Mouse (Mus musculus) lung, postnatal 0 days (tissue): Measurements from ENCODE around the gene Llph. TPM values are rescaled to one million over a fixed set of nuclear protein-coding genes. Genes with fewer than 3 reads are reported as not detected.

Source experiments
- ATAC-seq: fragments of 200-750 bp; cut with Nextera tagmentation; 2 replicates; pipeline ENCODE4 v1.8.0; 2017; ENCODE audit warnings: moderate library complexity
- DNase-seq: peaks from one replicate; pipeline ENCODE4 v3.0.0-alpha.2; 2016; ENCODE audit warnings: low spot score
- H3K27ac ChIP-seq: fragments of 300-500 bp; sonication (generic); 2 replicates; pipeline ENCODE4 v1.5.1; 2014; ENCODE audit warnings: antibody characterized with exemption, mild to moderate bottlenecking, low read length, mixed read lengths
- H3K27me3 ChIP-seq: fragments of 300-500 bp; sonication (generic); replicated peaks from 2 replicates; pipeline ENCODE4 v1.6.1; 2014; ENCODE audit warnings: low read length, mixed read lengths; ENCODE audit not compliant: insufficient read depth
- H3K36me3 ChIP-seq: fragments of 300-500 bp; sonication (generic); 2 replicates; pipeline ENCODE4 v1.6.1; 2014; ENCODE audit warnings: low read length, mixed read lengths; ENCODE audit not compliant: insufficient read depth
- H3K4me1 ChIP-seq: fragments of 300-500 bp; sonication (generic); 2 replicates; pipeline ENCODE4 v1.6.1; 2014; ENCODE audit warnings: antibody characterized with exemption, low read depth, low read length, mixed read lengths; ENCODE audit not compliant: insufficient read depth
- H3K4me2 ChIP-seq: fragments of 300-500 bp; sonication (generic); replicated peaks from 2 replicates; pipeline ENCODE4 v1.6.1; 2014; ENCODE audit warnings: low read depth, mild to moderate bottlenecking, low read length, moderate library complexity, mixed read lengths
- H3K4me3 ChIP-seq: fragments of 300-500 bp; sonication (generic); 2 replicates; pipeline ENCODE4 v1.5.1; 2014; ENCODE audit warnings: low read depth, low read length
- H3K9ac ChIP-seq: fragments of 300-500 bp; sonication (generic); replicated peaks from 2 replicates; pipeline ENCODE4 v1.6.1; 2014; ENCODE audit warnings: low read depth, mild to moderate bottlenecking
- H3K9me3 ChIP-seq: fragments of 300-500 bp; sonication (generic); 2 replicates; pipeline ENCODE4 v1.6.1; 2016; ENCODE audit warnings: low read length, mixed read lengths
- CTCF ChIP-seq: IDR thresholded peaks from 2 replicates; pipeline ENCODE4 v1.5.1; 2016; ENCODE audit warnings: antibody characterized with exemption, mild to moderate bottlenecking
- EP300 ChIP-seq: IDR thresholded peaks from 2 replicates; pipeline ENCODE4 v1.6.1; 2016; ENCODE audit warnings: antibody characterized with exemption, mild to moderate bottlenecking, control low read depth
- WGBS: fragments of 180-500 bp; shearing (Covaris S2); extraction: QIAGEN DNeasy Blood & Tissue Kit; methylation state at CpG from one replicate; pipeline ENCODE4 v1.1.7; 2014; 5-methylcytosine and 5-hydroxymethylcytosine counted together
- polyA plus RNA-seq: library from polyadenylated mRNA; unstranded; fragments of >200 nt; fragmentation: Nextera tagmentation; extraction: Ambion mirVana; gene quantifications from 2 replicates; pipeline ENCODE4 v1.2.1, GENCODE M21; 2015

Llph gene
- polyA plus RNA-seq: 33.4 and 35.7 TPM in 2 replicates

DNA sequence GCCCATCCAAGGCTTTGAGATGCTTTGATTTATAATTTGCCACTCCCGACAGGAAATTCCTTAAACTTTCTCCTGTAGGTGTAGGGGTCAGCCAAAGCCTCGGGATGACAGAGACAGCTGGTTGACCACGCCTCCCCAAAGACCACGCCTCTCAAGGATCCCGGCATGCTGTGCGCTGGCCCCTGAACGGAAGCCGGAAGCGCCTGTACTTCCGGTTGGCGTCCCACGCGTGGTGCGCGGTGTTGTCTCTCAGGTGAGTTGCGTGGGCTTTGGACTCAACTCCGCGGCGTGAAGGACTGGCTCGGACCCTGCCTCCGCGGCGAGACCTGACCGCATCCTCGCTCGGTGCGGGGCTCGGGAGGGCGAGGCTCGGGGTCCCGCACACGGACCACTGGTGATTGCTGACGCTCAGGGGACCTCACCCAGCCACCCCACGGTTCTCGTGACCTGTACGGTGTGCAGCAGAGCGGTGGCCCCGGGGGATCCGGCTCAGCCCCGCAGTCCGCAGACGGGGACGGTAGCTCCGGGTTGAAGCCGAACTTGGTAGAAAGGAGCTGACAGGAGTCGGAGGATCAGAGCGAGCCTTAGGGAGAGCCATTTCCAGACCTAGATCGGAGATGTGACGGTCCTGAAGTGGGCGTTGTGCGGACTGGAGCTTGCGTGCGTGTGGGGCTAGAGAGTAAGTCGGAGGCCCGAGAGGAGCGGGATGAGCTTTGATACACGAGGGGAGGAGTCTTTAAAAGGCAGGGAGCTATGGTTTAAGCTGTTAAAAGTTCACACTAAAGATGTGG, at the start of gene Llph:
Llph (plus strand) TSS at position 200 of the 791 bp plus-strand sequence.
- Histone ChIP-seq H3K27ac (peak within 1 kb of the TSS; percentile 76), H3K9me3 (no peaks in the 10 kb centered on the region), H3K27me3 (no peaks in the 10 kb centered on the region), H3K36me3 (0 out of 2 replicates have a peak, but pooled peaks cover 6% of the 10 kb centered on the region), H3K4me2 (peak within 1 kb of the TSS; percentile 91), H3K4me3 (peak within 1 kb of the TSS; percentile 98), H3K9ac (peak within 1 kb of the TSS; percentile 68), H3K4me1 (no peaks in the 10 kb centered on the region)
- WGBS: under 1% methylated on average over 57 of the region's 57 CpGs
- DNase-seq (peak; percentile 90), ATAC-seq (peak; percentile 97)
- TF ChIP-seq CTCF: no peak
- TF ChIP-seq EP300: no peak

DNA sequence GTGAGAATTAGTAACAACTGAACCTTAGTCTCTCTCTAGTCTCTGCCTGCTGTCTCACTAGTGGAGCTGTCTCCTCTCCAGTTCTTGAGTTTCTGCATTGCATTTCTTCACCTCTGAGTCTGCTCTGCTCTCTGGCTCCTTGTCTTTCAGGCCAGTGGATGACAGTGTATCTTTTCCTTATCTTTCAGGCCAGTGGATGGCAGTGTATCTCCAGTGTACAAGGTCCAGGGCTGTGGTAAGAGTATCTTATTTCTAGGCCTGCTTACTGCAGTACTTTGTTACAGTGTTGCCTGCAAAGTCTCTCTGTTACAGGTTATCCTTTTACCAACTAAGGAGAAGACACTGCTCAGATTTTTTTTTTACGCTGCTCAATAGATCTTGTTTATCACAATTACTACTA, 44.0 kb upstream of the Llph start:
- H3K4me1 ChIP-seq: no peaks in the 10 kb centered on the region
- no peak overlapping the region for H3K9ac ChIP-seq
- no peak for DNase-seq
- ATAC-seq: no peak
- no peak overlapping the region for H3K27ac ChIP-seq
- H3K9me3 ChIP-seq: no peaks in the 10 kb centered on the region
- no peaks in the 10 kb centered on the region for H3K36me3 ChIP-seq
- no peaks in the 10 kb centered on the region for H3K27me3 ChIP-seq
- WGBS: 90% methylated on average over 1 of the region's 1 CpGs
- TF ChIP-seq CTCF (peak; percentile 42), EP300 (no peak)
- no peak overlapping the region for H3K4me2 ChIP-seq
- no peak overlapping the region for H3K4me3 ChIP-seq

DNA sequence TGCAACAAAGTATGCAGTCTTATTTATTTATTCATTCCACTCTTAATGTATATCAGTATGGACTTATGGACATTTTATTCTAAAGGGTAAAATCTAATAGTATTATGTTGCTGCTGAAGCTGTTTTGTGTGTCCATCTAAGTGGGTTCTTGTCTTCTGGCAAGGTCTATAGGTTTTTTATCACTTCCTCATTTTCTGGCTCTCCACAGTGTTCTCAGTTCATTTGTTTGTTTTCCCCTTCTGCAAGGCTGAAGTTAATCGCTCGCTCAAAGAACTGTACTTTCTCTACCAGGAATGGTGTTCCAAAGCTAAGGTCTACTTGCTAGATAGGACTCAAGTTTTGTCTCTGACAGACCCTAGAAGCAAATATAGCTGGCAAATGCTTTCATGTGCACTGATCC, 43.5 kb upstream of the Llph start:
- WGBS: 48% methylated on average over 2 of the region's 2 CpGs
- H3K36me3 ChIP-seq: no peaks in the 10 kb centered on the region

DNA sequence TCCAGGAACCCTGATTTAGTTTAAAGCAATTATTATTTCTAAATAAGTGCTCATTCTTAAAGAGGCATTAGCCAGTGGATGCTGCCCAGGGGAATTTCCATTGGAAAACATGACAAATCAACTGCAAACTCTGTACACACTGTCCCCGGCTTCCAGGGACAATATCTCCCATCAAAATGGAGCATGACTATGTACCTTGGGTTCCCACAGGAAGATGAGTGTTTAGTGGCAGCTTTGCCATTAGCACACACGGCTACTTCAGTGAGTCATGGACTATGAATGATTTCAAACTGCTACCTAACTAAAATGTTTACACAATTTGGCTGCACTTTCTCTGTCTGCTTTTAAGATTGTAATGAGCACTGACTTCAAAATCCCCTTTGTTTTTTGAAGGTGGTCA, 38.4 kb upstream of the Llph start:
- H3K4me2 ChIP-seq: no peak overlapping the region
- 37% methylated on average over 2 of the region's 2 CpGs for WGBS

More for the DNA sequence above, 43.5 kb upstream of the Llph start:
- Histone ChIP-seq H3K9me3 (no peaks in the 10 kb centered on the region), H3K9ac (no peak overlapping the region), H3K4me3 (no peak overlapping the region), H3K27me3 (no peaks in the 10 kb centered on the region), H3K4me1 (no peaks in the 10 kb centered on the region), H3K4me2 (no peak overlapping the region), H3K27ac (no peak overlapping the region)
- no peak for ATAC-seq
- TF ChIP-seq CTCF (no peak), EP300 (no peak)
- no peak for DNase-seq

DNA sequence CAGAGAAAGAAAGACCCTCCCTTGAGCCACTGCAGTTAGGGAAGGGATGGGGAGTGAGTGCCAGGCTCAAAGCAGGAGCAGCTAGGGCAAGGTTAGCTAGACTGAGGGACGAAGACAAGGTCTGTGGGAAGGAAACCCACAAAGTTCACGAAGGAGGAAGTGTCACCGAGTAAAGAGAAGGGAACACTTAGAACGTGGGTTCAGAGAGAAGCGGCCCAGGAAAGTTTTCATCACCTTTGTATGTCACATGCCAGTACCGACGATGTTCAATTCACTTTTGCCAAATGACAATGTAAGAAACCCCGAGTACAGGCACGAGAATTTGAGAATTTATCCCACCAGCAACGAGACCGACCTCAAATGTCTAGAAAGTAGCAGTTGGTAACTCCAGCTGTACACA, 37.6 kb upstream of the Llph start:
- WGBS: 63% methylated on average over 11 of the region's 11 CpGs
- Histone ChIP-seq H3K27me3 (no peaks in the 10 kb centered on the region), H3K27ac (no peak overlapping the region), H3K9ac (no peak overlapping the region), H3K4me3 (no peak overlapping the region), H3K4me1 (no peaks in the 10 kb centered on the region), H3K9me3 (no peaks in the 10 kb centered on the region), H3K36me3 (no peaks in the 10 kb centered on the region), H3K4me2 (no peak overlapping the region)
- no peak for ATAC-seq
- no peak for TF ChIP-seq CTCF
- TF ChIP-seq EP300: no peak
- no peak for DNase-seq

More for the DNA sequence above, 38.4 kb upstream of the Llph start:
- Histone ChIP-seq H3K4me3 (no peak overlapping the region), H3K9ac (no peak overlapping the region), H3K36me3 (no peaks in the 10 kb centered on the region), H3K27me3 (no peaks in the 10 kb centered on the region), H3K4me1 (no peaks in the 10 kb centered on the region), H3K27ac (no peak overlapping the region), H3K9me3 (no peaks in the 10 kb centered on the region)
- DNase-seq: no peak
- no peak for TF ChIP-seq EP300
- ATAC-seq: no peak

DNA sequence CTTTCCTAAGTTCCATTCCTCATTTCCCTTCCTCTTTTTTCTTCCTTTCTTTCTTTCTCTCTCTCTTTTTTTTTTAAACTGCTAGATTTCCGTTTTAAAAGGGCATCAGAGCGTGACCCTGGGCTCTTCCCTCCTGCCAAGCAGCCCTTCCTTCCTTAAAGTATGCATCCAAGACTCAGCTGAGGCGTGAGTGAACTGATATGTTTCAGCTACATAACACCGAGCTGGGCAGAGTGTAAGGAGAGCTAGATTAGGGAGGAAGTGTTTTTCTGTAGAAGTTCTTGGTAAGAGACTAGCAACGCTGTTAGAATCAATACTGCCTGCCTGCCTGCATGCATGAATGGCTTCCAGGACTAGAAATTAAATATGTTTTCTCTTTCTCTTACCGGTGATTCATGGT, 37.1 kb upstream of the Llph start:
- no peaks in the 10 kb centered on the region for H3K4me1 ChIP-seq
- no peak overlapping the region for H3K27ac ChIP-seq
- 29% methylated on average over 6 of the region's 6 CpGs for WGBS
- ATAC-seq (no peak), DNase-seq (no peak)
- H3K27me3 ChIP-seq: no peaks in the 10 kb centered on the region
- TF ChIP-seq CTCF (no peak), EP300 (no peak)
- H3K9me3 ChIP-seq: no peaks in the 10 kb centered on the region
- H3K9ac ChIP-seq: no peak overlapping the region
- no peak overlapping the region for H3K4me2 ChIP-seq
- H3K36me3 ChIP-seq: no peaks in the 10 kb centered on the region
- H3K4me3 ChIP-seq: no peak overlapping the region
